Mouse (Mus musculus) midbrain, embryonic 10.5 days (tissue): ENCODE measurements around the gene Cyp21a1. TPM values are rescaled to one million over a fixed set of nuclear protein-coding genes. Genes with fewer than 3 reads are reported as not detected.
"Not testable (repeated sequence)": the region's sequence is repeated elsewhere in the genome, so short reads cannot be mapped to it uniquely, and the experiment has no call there.

Source experiments
- DNase-seq: peaks from one replicate; pipeline ENCODE4 v3.0.0-alpha.2; 2017; ENCODE audit warnings: low spot score
- H3K27ac ChIP-seq: fragments of 300-500 bp; sonication (generic); replicated peaks from 2 replicates; pipeline ENCODE4 v1.5.1; 2016; ENCODE audit warnings: mild to moderate bottlenecking
- H3K27me3 ChIP-seq: fragments of 300-500 bp; sonication (generic); 2 replicates; pipeline ENCODE4 v1.6.1; 2016; ENCODE audit warnings: low read depth, mild to moderate bottlenecking; ENCODE audit not compliant: poor library complexity, severe bottlenecking
- H3K36me3 ChIP-seq: fragments of 300-500 bp; sonication (generic); 2 replicates; pipeline ENCODE4 v1.6.1; 2016; ENCODE audit warnings: mild to moderate bottlenecking, moderate library complexity
- H3K4me1 ChIP-seq: fragments of 300-500 bp; sonication (generic); 2 replicates; pipeline ENCODE4 v1.6.1; 2016
- H3K4me3 ChIP-seq: fragments of 300-500 bp; sonication (generic); 2 replicates; pipeline ENCODE4 v1.5.1; 2016; ENCODE audit warnings: mild to moderate bottlenecking, moderate library complexity
- H3K9me3 ChIP-seq: fragments of 300-500 bp; sonication (generic); replicated peaks from 2 replicates; pipeline ENCODE4 v1.6.1; 2016; ENCODE audit warnings: mild to moderate bottlenecking
- WGBS: fragments of 180-500 bp; shearing (Covaris S2); methylation state at CpG from one replicate; pipeline ENCODE4 v1.1.7; 2016; 5-methylcytosine and 5-hydroxymethylcytosine counted together
- microRNA-seq: library from miRNA; unstranded; fragments of <30 nt; microRNA quantifications from one replicate; pipeline ENCODE4, GENCODE M21; 2017
- polyA plus RNA-seq: library from polyadenylated mRNA; unstranded; fragments of >200 nt; fragmentation: Nextera tagmentation; extraction: Ambion mirVana; gene quantifications from 2 replicates; pipeline ENCODE4 v1.2.1, GENCODE M21; 2016

The Cyp21a1 gene
- polyA plus RNA-seq, 1 experiment from 2014 or later: not detected

DNA sequence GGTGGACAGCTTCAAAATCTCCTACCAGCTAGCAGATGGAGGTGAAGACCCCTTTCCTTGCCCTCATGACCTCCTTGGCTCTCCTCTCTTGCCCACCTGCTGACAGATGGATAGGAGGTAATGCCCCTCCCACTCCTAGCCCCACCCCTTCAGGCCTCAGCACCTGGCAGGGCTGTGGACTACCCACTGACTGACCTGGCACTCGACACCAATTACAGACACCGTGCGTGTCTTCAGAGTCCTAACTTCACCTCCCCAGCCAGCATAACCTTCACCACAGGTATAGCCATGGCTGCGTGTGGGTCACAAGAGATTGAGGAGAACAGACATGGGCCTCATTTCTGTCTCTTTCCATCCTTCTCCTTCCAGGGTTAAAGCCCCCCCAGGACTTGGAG lies 4.8 kb downstream of the Cyp21a1 start:
- Histone ChIP-seq H3K27me3 (no peaks in the 10 kb centered on the region), H3K4me1 (no peaks in the 10 kb centered on the region), H3K27ac (no peak overlapping the region), H3K4me3 (no peak overlapping the region), H3K9me3 (0 out of 2 replicates have a peak, but pooled peaks cover 7% of the 10 kb centered on the region), H3K36me3 (no peaks in the 10 kb centered on the region)
- DNase-seq: no peak
- 90% methylated on average over 4 of the region's 4 CpGs for WGBS

DNA sequence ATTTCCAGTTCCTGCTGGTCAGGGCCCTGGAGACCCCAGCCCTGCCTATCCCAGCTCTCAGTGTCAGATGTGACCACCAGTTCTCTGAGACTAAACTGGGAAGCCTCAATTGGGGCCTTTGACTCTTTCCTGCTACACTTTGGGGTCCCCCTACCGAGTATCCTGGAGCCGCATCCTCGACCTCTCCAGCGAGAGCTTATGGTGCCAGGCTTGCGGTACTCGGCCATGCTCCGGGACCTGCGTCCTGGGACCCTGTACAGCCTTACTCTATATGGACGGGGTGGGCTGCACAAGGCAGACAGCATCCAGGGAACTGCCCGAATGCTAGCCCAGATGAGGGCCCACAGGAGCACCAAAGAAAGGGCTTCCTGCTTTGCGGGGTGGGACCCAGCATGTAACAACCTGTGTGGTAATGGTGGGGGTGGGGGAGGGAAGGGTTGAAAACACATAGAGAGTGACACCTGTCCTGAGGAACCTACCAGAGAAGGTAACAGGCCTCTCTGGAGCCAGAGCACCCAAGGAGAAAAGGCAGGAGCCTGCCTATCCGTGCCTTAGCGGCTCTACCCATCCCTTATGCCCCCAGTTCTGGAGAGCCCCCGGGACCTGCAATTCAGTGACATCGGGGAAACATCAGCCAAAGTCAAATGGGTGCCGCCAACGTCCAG lies 5.4 kb downstream of the Cyp21a1 start:
- 0 out of 2 replicates have a peak, but pooled peaks cover 7% of the 10 kb centered on the region for H3K9me3 ChIP-seq
- H3K27me3 ChIP-seq: no peaks in the 10 kb centered on the region
- no peak overlapping the region for H3K4me3 ChIP-seq
- no peak overlapping the region for H3K27ac ChIP-seq
- 90% methylated on average over 17 of the region's 17 CpGs for WGBS
- DNase-seq: no peak
- no peaks in the 10 kb centered on the region for H3K4me1 ChIP-seq
- no peaks in the 10 kb centered on the region for H3K36me3 ChIP-seq

DNA sequence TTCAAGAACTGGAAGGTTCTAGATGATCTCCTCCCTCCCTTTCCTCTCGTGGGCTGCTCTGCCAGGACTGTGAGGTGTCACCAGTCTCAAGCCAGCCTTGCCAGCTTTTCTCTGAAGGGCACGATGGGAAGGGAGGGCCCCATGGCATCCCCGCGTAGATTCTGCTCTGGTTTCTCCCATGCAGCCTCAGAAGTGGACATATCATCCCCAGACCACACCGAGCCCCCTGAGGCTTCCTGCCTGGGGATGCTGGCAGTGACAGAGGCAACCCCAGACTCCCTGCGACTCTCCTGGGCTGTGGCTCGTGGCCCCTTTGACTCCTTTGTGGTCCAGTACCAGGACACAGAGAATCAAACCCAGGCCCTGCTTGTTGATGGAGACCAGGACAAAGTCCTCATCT lies 6.3 kb downstream of the Cyp21a1 start:
- WGBS: 82% methylated on average over 7 of the region's 7 CpGs
- DNase-seq, H3K27ac ChIP-seq, H3K9me3 ChIP-seq, H3K4me1 ChIP-seq, H3K36me3 ChIP-seq, H3K27me3 ChIP-seq, H3K4me3 ChIP-seq: not testable (repeated sequence)

- DNase-seq: not testable (repeated sequence)
Measured at GRCm38 (mm10) chr17:34797211-34797995, 7.0 kb downstream of the Cyp21a1 start.

GRCm38 (mm10) chr17:34796311-34797140 lies 7.8 kb downstream of the Cyp21a1 start:
- H3K27ac ChIP-seq: no peak overlapping the region
- no peak for DNase-seq
- no peaks in the 10 kb centered on the region for H3K4me1 ChIP-seq
- H3K36me3 ChIP-seq: no peaks in the 10 kb centered on the region
- 0 out of 2 replicates have a peak, but pooled peaks cover 10% of the 10 kb centered on the region for H3K9me3 ChIP-seq
- 86% methylated on average over 8 of the region's 8 CpGs for WGBS
- no peak overlapping the region for H3K4me3 ChIP-seq
- no peaks in the 10 kb centered on the region for H3K27me3 ChIP-seq

More at GRCm38 (mm10) chr17:34797211-34797995, 7.0 kb downstream of the Cyp21a1 start:
- H3K4me3 ChIP-seq, H3K36me3 ChIP-seq, H3K4me1 ChIP-seq, H3K9me3 ChIP-seq, H3K27me3 ChIP-seq, H3K27ac ChIP-seq: not testable (repeated sequence)
- WGBS: 86% methylated on average over 10 of the region's 10 CpGs

DNA sequence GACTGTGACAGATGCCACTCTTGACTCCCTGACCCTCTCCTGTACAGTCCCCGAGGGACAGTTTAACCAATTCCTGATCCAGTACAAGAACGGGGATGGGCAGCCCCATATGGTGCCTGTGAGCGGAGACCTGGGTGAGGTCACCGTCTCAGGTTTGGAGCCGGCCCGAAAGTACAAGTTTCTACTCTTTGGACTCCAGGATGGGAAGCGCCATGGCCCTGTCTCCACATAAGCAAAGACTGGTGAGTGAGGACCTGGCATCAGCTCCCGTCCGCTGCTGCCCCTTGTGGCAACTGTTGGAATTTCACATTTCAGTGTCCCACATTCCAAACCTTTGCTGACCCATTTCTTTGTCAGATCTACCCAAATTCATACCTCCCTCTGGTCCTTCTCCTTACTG lies 8.7 kb downstream of the Cyp21a1 start:
- no peak overlapping the region for H3K4me3 ChIP-seq
- H3K4me1 ChIP-seq: no peaks in the 10 kb centered on the region
- peaks cover 12% of the 10 kb centered on the region; the same call in 1 of the 2 replicates for H3K9me3 ChIP-seq
- 65% methylated on average over 9 of the region's 9 CpGs for WGBS
- DNase-seq: no peak
- H3K27me3 ChIP-seq: no peaks in the 10 kb centered on the region
- H3K36me3 ChIP-seq: no peaks in the 10 kb centered on the region
- no peak overlapping the region for H3K27ac ChIP-seq

DNA sequence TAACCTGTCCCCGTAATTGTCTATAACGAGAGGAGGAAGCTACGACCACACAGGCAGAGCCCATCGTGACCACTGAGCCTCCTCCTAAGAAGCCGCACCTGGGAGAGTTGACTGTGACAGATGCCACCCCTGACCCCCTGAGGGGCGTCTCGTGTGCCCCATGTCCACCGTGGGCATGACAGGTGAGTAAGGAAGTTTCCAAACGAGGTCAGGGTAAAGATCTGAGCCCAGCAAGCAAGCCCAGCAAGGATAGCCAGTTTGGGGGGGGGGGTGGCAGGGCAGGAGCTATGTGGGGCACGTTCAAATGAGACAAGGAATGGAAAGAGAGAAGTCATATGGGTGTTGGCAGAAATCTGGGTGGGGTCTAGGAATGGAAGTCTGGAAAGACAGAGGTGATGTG lies 9.3 kb downstream of the Cyp21a1 start:
- Histone ChIP-seq H3K27me3 (no peaks in the 10 kb centered on the region), H3K27ac (no peak overlapping the region), H3K36me3 (no peaks in the 10 kb centered on the region), H3K4me1 (no peaks in the 10 kb centered on the region), H3K9me3 (peaks cover 12% of the 10 kb centered on the region; the same call in 1 of the 2 replicates), H3K4me3 (no peak overlapping the region)
- DNase-seq: no peak
- 91% methylated on average over 10 of the region's 10 CpGs for WGBS

GRCm38 (mm10) chr17:34777680-34778325 lies 26.6 kb downstream of the Cyp21a1 start:
- Histone ChIP-seq H3K4me1 (no peaks in the 10 kb centered on the region), H3K36me3 (no peaks in the 10 kb centered on the region), H3K4me3 (no peak overlapping the region), H3K27me3 (no peaks in the 10 kb centered on the region), H3K27ac (no peak overlapping the region), H3K9me3 (peaks cover 28% of the 10 kb centered on the region)
- DNase-seq: no peak
- 91% methylated on average over 9 of the region's 9 CpGs for WGBS

DNA sequence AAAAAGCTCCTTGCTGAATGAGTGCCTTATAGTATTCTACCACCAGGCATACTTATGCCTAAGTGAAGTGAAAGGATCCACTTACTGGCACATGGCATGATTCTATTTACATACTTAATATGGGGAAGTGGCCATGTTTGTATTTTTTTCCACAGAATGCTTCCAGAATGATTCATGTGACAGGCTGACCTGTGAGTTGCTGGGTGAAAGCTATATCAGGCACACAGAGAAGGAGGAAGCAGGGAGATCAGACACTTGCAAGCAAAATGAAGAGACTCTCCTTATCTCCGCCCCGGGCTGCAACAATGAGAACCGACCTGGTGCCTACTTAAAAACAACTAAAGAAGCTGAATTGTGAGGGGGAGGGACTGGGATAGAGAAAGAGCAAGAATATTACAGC lies 42.9 kb downstream of the Cyp21a1 start:
- no peaks in the 10 kb centered on the region for H3K4me1 ChIP-seq

More for the DNA sequence above, 42.9 kb downstream of the Cyp21a1 start:
- Histone ChIP-seq H3K36me3 (no peaks in the 10 kb centered on the region), H3K4me3 (no peak overlapping the region), H3K27ac (no peak overlapping the region), H3K27me3 (no peaks in the 10 kb centered on the region), H3K9me3 (peaks cover 5% of the 10 kb centered on the region; the same call in 1 of the 2 replicates)
- WGBS: 85% methylated on average over 3 of the region's 3 CpGs
- DNase-seq: no peak

Small RNAs within 50 kb of the gene (microRNA-seq; reads per million reads assigned to microRNA genes)
- gene Gm27471 (not detected), gene Mir6970 (not detected), gene Mir6971 (2.1 reads per million)

Other genes starting within 250 kb of the Cyp21a1 start
- gene Notch4, start 240.3 kb downstream of the Cyp21a1 start, polyA plus RNA-seq: 8.7 and 10.0 TPM in 2 replicates
- gene Gpsm3, start 214.8 kb downstream of the Cyp21a1 start, polyA plus RNA-seq: 5.3 and 6.6 TPM in 2 replicates
- 17.5 and 17.7 TPM in 2 replicates for gene Pbx2, start 213.3 kb downstream of the Cyp21a1 start, polyA plus RNA-seq
- gene Ager, start 206.7 kb downstream of the Cyp21a1 start, polyA plus RNA-seq: 3.1 and 3.2 TPM in 2 replicates
- 202 and 233 TPM in 2 replicates for gene Rnf5, start 200.9 kb downstream of the Cyp21a1 start, polyA plus RNA-seq
- gene Agpat1, start 200.3 kb downstream of the Cyp21a1 start, polyA plus RNA-seq: 66.0 and 70.1 TPM in 2 replicates
- 4.3 TPM in 2 replicates for gene Egfl8, start 188.6 kb downstream of the Cyp21a1 start, polyA plus RNA-seq
- gene Ppt2, start 176.1 kb downstream of the Cyp21a1 start, polyA plus RNA-seq: 22.5 and 23.6 TPM in 2 replicates
- gene Prrt1, start 175.0 kb downstream of the Cyp21a1 start, polyA plus RNA-seq: 0.54 and 1.2 TPM in 2 replicates
- gene Fkbpl, start 159.8 kb downstream of the Cyp21a1 start, polyA plus RNA-seq: 16.8 and 18.9 TPM in 2 replicates
- gene Atf6b, start 157.4 kb downstream of the Cyp21a1 start, polyA plus RNA-seq: 111 and 123 TPM in 2 replicates
- gene Tnxb, start 134.0 kb downstream of the Cyp21a1 start, polyA plus RNA-seq: not detected in 2 replicates
- not detected in 2 replicates for gene C4b, start 60.7 kb downstream of the Cyp21a1 start, polyA plus RNA-seq
- gene Stk19, start 32.4 kb upstream of the Cyp21a1 start, polyA plus RNA-seq: 30.2 and 30.6 TPM in 2 replicates
- gene Dxo, start 32.5 kb upstream of the Cyp21a1 start, polyA plus RNA-seq: 81.2 and 88.1 TPM in 2 replicates
- 57.8 and 62.4 TPM in 2 replicates for gene Skiv2l, start 45.6 kb upstream of the Cyp21a1 start, polyA plus RNA-seq
- gene Nelfe, start 45.8 kb upstream of the Cyp21a1 start, polyA plus RNA-seq: 137 and 139 TPM in 2 replicates
- 1.8 and 2.8 TPM in 2 replicates for gene Cfb, start 58.0 kb upstream of the Cyp21a1 start, polyA plus RNA-seq
- 5.8 and 6.1 TPM in 2 replicates for gene Zbtb12, start 74.9 kb upstream of the Cyp21a1 start, polyA plus RNA-seq
- 0.07 TPM in 1 of 2 replicates, not detected in the other for gene Gm20547, start 77.5 kb upstream of the Cyp21a1 start, polyA plus RNA-seq
- 1.3 TPM in 2 replicates for gene C2, start 93.7 kb upstream of the Cyp21a1 start, polyA plus RNA-seq
- gene Ehmt2, start 93.9 kb upstream of the Cyp21a1 start, polyA plus RNA-seq: 88.0 and 91.9 TPM in 2 replicates
- not detected in 2 replicates for gene Slc44a4, start 109.9 kb upstream of the Cyp21a1 start, polyA plus RNA-seq
- gene Neu1, start 126.7 kb upstream of the Cyp21a1 start, polyA plus RNA-seq: 16.1 and 19.2 TPM in 2 replicates
- 0.19 TPM in 1 of 2 replicates, not detected in the other for gene Hspa1b, start 154.7 kb upstream of the Cyp21a1 start, polyA plus RNA-seq
- 0.27 TPM in 1 of 2 replicates, not detected in the other for gene Gm20481, start 165.4 kb upstream of the Cyp21a1 start, polyA plus RNA-seq
- 1.3 and 1.6 TPM in 2 replicates for gene Hspa1a, start 167.6 kb upstream of the Cyp21a1 start, polyA plus RNA-seq
- gene Hspa1l, start 168.1 kb upstream of the Cyp21a1 start, polyA plus RNA-seq: 0.71 and 0.81 TPM in 2 replicates
- gene Lsm2, start 177.3 kb upstream of the Cyp21a1 start, polyA plus RNA-seq: 307 and 337 TPM in 2 replicates
- 177 and 210 TPM in 2 replicates for gene Vars, start 196.4 kb upstream of the Cyp21a1 start, polyA plus RNA-seq
- gene Vwa7, start 212.0 kb upstream of the Cyp21a1 start, polyA plus RNA-seq: 0.19 and 0.28 TPM in 2 replicates
- 7.1 and 7.7 TPM in 2 replicates for gene Sapcd1, start 223.5 kb upstream of the Cyp21a1 start, polyA plus RNA-seq
- 5.4 and 6.3 TPM in 2 replicates for gene Msh5, start 242.2 kb upstream of the Cyp21a1 start, polyA plus RNA-seq
- gene Clic1, start 245.4 kb upstream of the Cyp21a1 start, polyA plus RNA-seq: 216 and 217 TPM in 2 replicates